Mouse (Mus musculus): ENCODE data around the gene Atg2b. TPM values are rescaled to one million over a fixed set of nuclear protein-coding genes. Genes with fewer than 3 reads are reported as not detected.

Atg2b gene
- polyA plus RNA-seq, 1 experiment from 2014 or later: 16.6 TPM

DNA sequence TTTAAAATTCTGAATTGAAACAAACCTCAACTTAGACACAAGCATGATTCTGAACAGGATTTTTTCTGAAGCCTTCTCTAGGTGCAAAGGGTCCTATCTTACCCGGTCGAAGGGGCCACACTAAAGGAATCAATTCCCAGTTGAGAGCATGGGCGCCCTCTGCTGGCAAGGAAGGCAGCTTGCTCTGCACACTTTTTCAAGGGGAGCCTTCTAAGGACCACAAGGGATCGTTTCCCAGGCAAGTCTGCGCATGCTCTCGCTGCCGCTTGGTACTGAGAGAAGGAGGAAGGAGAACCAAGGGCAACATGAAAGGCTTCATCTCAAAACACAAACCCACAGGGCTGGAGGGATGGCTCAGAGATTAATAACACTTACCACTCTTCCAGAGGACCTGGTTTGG is 73.3 kb downstream of the Atg2b start:
- no peak overlapping the region for H3K4me2 ChIP-seq (ENCODE audit: low read depth)
- no peaks in the 10 kb centered on the region for H3K36me3 ChIP-seq (ENCODE audit: control insufficient read depth, insufficient read depth, low read length)
- ATAC-seq (ENCODE audit: insufficient read depth, low FRiP score, low TSS enrichment) (peak; percentile 53; the same call in 1 of the 2 replicates), DNase-seq (ENCODE audit: low spot score) (peak; percentile 80)
- no peak overlapping the region for H3K27ac ChIP-seq (ENCODE audit: low read depth, low read length)
- no peak overlapping the region for H3K4me3 ChIP-seq (ENCODE audit: low read depth, low read length)
- no peaks in the 10 kb centered on the region for H3K9me3 ChIP-seq (ENCODE audit: control insufficient read depth, low read length)
- 16% methylated on average over 7 of the region's 7 CpGs for WGBS
- H3K9ac ChIP-seq (ENCODE audit: low read length): no peak overlapping the region
- no peaks in the 10 kb centered on the region for H3K27me3 ChIP-seq (ENCODE audit: control insufficient read depth, insufficient read depth, low read length)
- no peaks in the 10 kb centered on the region for H3K4me1 ChIP-seq (ENCODE audit: control insufficient read depth, insufficient read depth, low read length)

GRCm38 (mm10) chr12:105611045-105611444 is 74.0 kb downstream of the Atg2b start:
- H3K9ac ChIP-seq (ENCODE audit: low read length): no peak overlapping the region
- no peak overlapping the region for H3K4me2 ChIP-seq (ENCODE audit: low read depth)
- H3K4me1 ChIP-seq (ENCODE audit: control insufficient read depth, insufficient read depth, low read length): no peaks in the 10 kb centered on the region
- H3K9me3 ChIP-seq (ENCODE audit: control insufficient read depth, low read length): no peaks in the 10 kb centered on the region
- ATAC-seq (ENCODE audit: insufficient read depth, low FRiP score, low TSS enrichment) (no peak), DNase-seq (ENCODE audit: low spot score) (no peak)
- H3K27ac ChIP-seq (ENCODE audit: low read depth, low read length): no peak overlapping the region
- H3K36me3 ChIP-seq (ENCODE audit: control insufficient read depth, insufficient read depth, low read length): no peaks in the 10 kb centered on the region
- H3K4me3 ChIP-seq (ENCODE audit: low read depth, low read length): no peak overlapping the region
- no peaks in the 10 kb centered on the region for H3K27me3 ChIP-seq (ENCODE audit: control insufficient read depth, insufficient read depth, low read length)
- WGBS: 90% methylated on average over 2 of the region's 2 CpGs

DNA sequence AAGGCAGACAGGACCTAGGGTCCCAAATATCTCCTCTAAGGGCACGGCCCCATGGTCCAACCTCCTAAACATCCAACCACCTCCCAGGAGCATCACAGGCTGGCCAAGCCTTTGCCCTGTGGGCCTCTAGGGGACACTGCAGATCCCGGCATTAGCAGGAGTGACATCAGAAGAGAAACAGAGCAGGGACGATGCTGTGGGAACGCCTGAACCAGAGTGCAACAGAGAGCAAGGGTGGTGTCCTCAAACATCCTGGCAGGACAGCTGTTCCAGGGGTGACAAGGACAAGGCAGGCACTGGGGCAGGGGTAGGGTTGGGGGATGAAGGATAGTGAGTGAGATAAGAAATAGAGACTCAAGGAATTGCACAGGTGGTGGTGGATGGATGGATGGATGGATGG is 78.1 kb downstream of the Atg2b start:
- Histone ChIP-seq H3K4me2 (ENCODE audit: low read depth) (no peak overlapping the region), H3K36me3 (ENCODE audit: control insufficient read depth, insufficient read depth, low read length) (no peaks in the 10 kb centered on the region), H3K4me1 (ENCODE audit: control insufficient read depth, insufficient read depth, low read length) (no peaks in the 10 kb centered on the region), H3K9me3 (ENCODE audit: control insufficient read depth, low read length) (no peaks in the 10 kb centered on the region), H3K4me3 (ENCODE audit: low read depth, low read length) (no peak overlapping the region), H3K27ac (ENCODE audit: low read depth, low read length) (no peak overlapping the region), H3K27me3 (ENCODE audit: control insufficient read depth, insufficient read depth, low read length) (no peaks in the 10 kb centered on the region), H3K9ac (ENCODE audit: low read length) (no peak overlapping the region)
- WGBS: 85% methylated on average over 4 of the region's 4 CpGs
- DNase-seq (ENCODE audit: low spot score) (no peak), ATAC-seq (ENCODE audit: insufficient read depth, low FRiP score, low TSS enrichment) (no peak)

GRCm38 (mm10) chr12:105605212-105605611 is 79.8 kb downstream of the Atg2b start:
- DNase-seq (ENCODE audit: low spot score): no peak
- Histone ChIP-seq H3K4me2 (ENCODE audit: low read depth) (no peak overlapping the region), H3K9me3 (ENCODE audit: control insufficient read depth, low read length) (no peaks in the 10 kb centered on the region), H3K27me3 (ENCODE audit: control insufficient read depth, insufficient read depth, low read length) (no peaks in the 10 kb centered on the region), H3K27ac (ENCODE audit: low read depth, low read length) (no peak overlapping the region), H3K4me1 (ENCODE audit: control insufficient read depth, insufficient read depth, low read length) (no peaks in the 10 kb centered on the region), H3K36me3 (ENCODE audit: control insufficient read depth, insufficient read depth, low read length) (no peaks in the 10 kb centered on the region), H3K4me3 (ENCODE audit: low read depth, low read length) (no peak overlapping the region), H3K9ac (ENCODE audit: low read length) (no peak overlapping the region)
- ATAC-seq (ENCODE audit: insufficient read depth, low FRiP score, low TSS enrichment): no peak
- 49% methylated on average over 8 of the region's 8 CpGs for WGBS

GRCm38 (mm10) chr12:105603904-105604303 is 81.1 kb downstream of the Atg2b start:
- no peak overlapping the region for H3K4me3 ChIP-seq (ENCODE audit: low read depth, low read length)
- ATAC-seq (ENCODE audit: insufficient read depth, low FRiP score, low TSS enrichment) (no peak), DNase-seq (ENCODE audit: low spot score) (no peak)
- H3K4me1 ChIP-seq (ENCODE audit: control insufficient read depth, insufficient read depth, low read length): no peaks in the 10 kb centered on the region
- H3K36me3 ChIP-seq (ENCODE audit: control insufficient read depth, insufficient read depth, low read length): no peaks in the 10 kb centered on the region
- 92% methylated on average over 11 of the region's 11 CpGs for WGBS
- H3K27me3 ChIP-seq (ENCODE audit: control insufficient read depth, insufficient read depth, low read length): no peaks in the 10 kb centered on the region
- no peak overlapping the region for H3K27ac ChIP-seq (ENCODE audit: low read depth, low read length)
- no peak overlapping the region for H3K9ac ChIP-seq (ENCODE audit: low read length)
- H3K9me3 ChIP-seq (ENCODE audit: control insufficient read depth, low read length): no peaks in the 10 kb centered on the region
- no peak overlapping the region for H3K4me2 ChIP-seq (ENCODE audit: low read depth)

- no peaks in the 10 kb centered on the region for H3K36me3 ChIP-seq (ENCODE audit: control insufficient read depth, insufficient read depth, low read length)
- no peak within 1 kb of the TSS for H3K27ac ChIP-seq (ENCODE audit: low read depth, low read length)
- ATAC-seq (ENCODE audit: insufficient read depth, low FRiP score, low TSS enrichment) (no peak), DNase-seq (ENCODE audit: low spot score) (no peak)
- H3K9me3 ChIP-seq (ENCODE audit: control insufficient read depth, low read length): no peaks in the 10 kb centered on the region
- no peak within 1 kb of the TSS for H3K4me3 ChIP-seq (ENCODE audit: low read depth, low read length)
- no peak within 1 kb of the TSS for H3K4me2 ChIP-seq (ENCODE audit: low read depth)
- WGBS: 90% methylated on average over 11 of the region's 11 CpGs
- H3K9ac ChIP-seq (ENCODE audit: low read length): no peak within 1 kb of the TSS
- H3K4me1 ChIP-seq (ENCODE audit: control insufficient read depth, insufficient read depth, low read length): no peaks in the 10 kb centered on the region
- H3K27me3 ChIP-seq (ENCODE audit: control insufficient read depth, insufficient read depth, low read length): no peaks in the 10 kb centered on the region
Observed at GRCm38 (mm10) chr12:105602581-105603210, 82.3 kb downstream of the Atg2b start, which contains the start of gene Bdkrb1. Gene Bdkrb1, plus strand, starts transcription at chr12:105603085.

- Histone ChIP-seq H3K27me3 (ENCODE audit: control insufficient read depth, insufficient read depth, low read length) (no peaks in the 10 kb centered on the region), H3K36me3 (ENCODE audit: control insufficient read depth, insufficient read depth, low read length) (no peaks in the 10 kb centered on the region), H3K4me2 (ENCODE audit: low read depth) (no peak overlapping the region), H3K9me3 (ENCODE audit: control insufficient read depth, low read length) (no peaks in the 10 kb centered on the region), H3K9ac (ENCODE audit: low read length) (no peak overlapping the region), H3K27ac (ENCODE audit: low read depth, low read length) (no peak overlapping the region), H3K4me3 (ENCODE audit: low read depth, low read length) (no peak overlapping the region), H3K4me1 (ENCODE audit: control insufficient read depth, insufficient read depth, low read length) (no peaks in the 10 kb centered on the region)
- ATAC-seq (ENCODE audit: insufficient read depth, low FRiP score, low TSS enrichment) (no peak), DNase-seq (ENCODE audit: low spot score) (no peak)
- 77% methylated on average over 6 of the region's 6 CpGs for WGBS
Observed at GRCm38 (mm10) chr12:105601586-105601985, 83.4 kb downstream of the Atg2b start.

DNA sequence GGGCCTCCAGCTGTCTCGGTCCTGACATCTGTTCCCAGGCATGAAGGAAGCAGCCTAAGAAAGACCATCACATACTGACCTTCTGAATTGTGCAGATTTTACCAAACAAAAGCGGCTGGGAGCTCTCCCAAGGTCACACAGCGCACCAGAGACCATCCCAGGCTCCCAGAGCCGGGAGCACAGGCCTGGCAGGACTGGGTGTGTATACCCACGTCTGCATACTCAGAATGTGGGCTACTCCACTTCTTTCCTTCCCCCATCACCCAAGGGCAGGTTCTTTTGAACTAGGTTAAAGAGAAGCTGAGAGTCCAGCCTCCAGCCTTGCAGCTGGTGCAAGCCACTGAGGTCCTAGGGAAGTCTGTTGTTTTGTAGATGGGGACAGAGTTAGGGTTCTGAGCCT is 85.9 kb downstream of the Atg2b start:
- no peaks in the 10 kb centered on the region for H3K4me1 ChIP-seq (ENCODE audit: control insufficient read depth, insufficient read depth, low read length)
- DNase-seq (ENCODE audit: low spot score) (no peak), ATAC-seq (ENCODE audit: insufficient read depth, low FRiP score, low TSS enrichment) (no peak)
- no peak overlapping the region for H3K9ac ChIP-seq (ENCODE audit: low read length)
- no peaks in the 10 kb centered on the region for H3K36me3 ChIP-seq (ENCODE audit: control insufficient read depth, insufficient read depth, low read length)
- no peak overlapping the region for H3K4me2 ChIP-seq (ENCODE audit: low read depth)
- H3K9me3 ChIP-seq (ENCODE audit: control insufficient read depth, low read length): no peaks in the 10 kb centered on the region
- WGBS: 53% methylated on average over 5 of the region's 5 CpGs
- no peak overlapping the region for H3K4me3 ChIP-seq (ENCODE audit: low read depth, low read length)
- H3K27me3 ChIP-seq (ENCODE audit: control insufficient read depth, insufficient read depth, low read length): no peaks in the 10 kb centered on the region
- H3K27ac ChIP-seq (ENCODE audit: low read depth, low read length): no peak overlapping the region

DNA sequence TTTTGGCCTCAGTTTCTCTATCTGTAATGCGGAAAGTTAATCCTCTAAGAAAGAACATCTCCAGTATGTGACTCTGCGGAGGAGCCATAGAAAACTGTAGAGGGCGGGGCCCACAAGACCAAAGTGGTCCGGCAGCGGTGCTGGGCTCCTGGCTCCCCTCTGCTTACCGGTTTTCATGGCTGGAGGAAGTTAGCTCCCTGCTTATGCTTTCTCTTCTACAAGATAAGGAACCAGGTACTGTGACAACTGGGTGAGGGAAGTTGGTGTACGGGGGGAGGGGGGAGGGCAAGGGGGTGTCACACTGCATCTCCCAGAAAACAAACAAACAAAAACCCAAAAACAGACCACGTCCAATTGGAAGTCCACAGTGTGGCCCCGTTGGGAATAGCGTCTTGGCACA is 86.5 kb downstream of the Atg2b start:
- no peaks in the 10 kb centered on the region for H3K36me3 ChIP-seq (ENCODE audit: control insufficient read depth, insufficient read depth, low read length)
- no peak overlapping the region for H3K9ac ChIP-seq (ENCODE audit: low read length)
- no peak for ATAC-seq (ENCODE audit: insufficient read depth, low FRiP score, low TSS enrichment)
- 77% methylated on average over 10 of the region's 10 CpGs for WGBS
- H3K27ac ChIP-seq (ENCODE audit: low read depth, low read length): no peak overlapping the region
- no peak overlapping the region for H3K4me3 ChIP-seq (ENCODE audit: low read depth, low read length)
- no peaks in the 10 kb centered on the region for H3K9me3 ChIP-seq (ENCODE audit: control insufficient read depth, low read length)
- H3K4me2 ChIP-seq (ENCODE audit: low read depth): no peak overlapping the region
- no peaks in the 10 kb centered on the region for H3K4me1 ChIP-seq (ENCODE audit: control insufficient read depth, insufficient read depth, low read length)
- no peak for DNase-seq (ENCODE audit: low spot score)
- H3K27me3 ChIP-seq (ENCODE audit: control insufficient read depth, insufficient read depth, low read length): no peaks in the 10 kb centered on the region

All from neural tube, embryonic 11.5 days (tissue).